Mouse (Mus musculus) thymus, adult 2 months (tissue): ENCODE measurements around the gene Lrp4. TPM values are rescaled to one million over a fixed set of nuclear protein-coding genes. Genes with fewer than 3 reads are reported as not detected.
A peak's percentile ranks its signal among the peaks of the same experiment; 100 is the strongest.

Experiments
- DNase-seq: peaks from one replicate; pipeline ENCODE4 v3.0.0; 2021
- H3K27ac ChIP-seq: fragments of 200-500 bp; 2 replicates; pipeline ENCODE4 v1.5.1; 2012; ENCODE audit warnings: low read length, control low read depth; ENCODE audit not compliant: control insufficient read depth, insufficient read depth
- H3K27me3 ChIP-seq: fragments of 200-500 bp; 2 replicates; pipeline ENCODE4 v1.6.1; 2012; ENCODE audit warnings: mild to moderate bottlenecking, low read length, moderate library complexity, mixed read lengths; ENCODE audit not compliant: control insufficient read depth, insufficient read depth
- H3K36me3 ChIP-seq: fragments of 200-500 bp; 2 replicates; pipeline ENCODE4 v1.6.1; 2012; ENCODE audit warnings: mild to moderate bottlenecking, low read length, moderate library complexity; ENCODE audit not compliant: control insufficient read depth, insufficient read depth
- H3K4me1 ChIP-seq: fragments of 200-500 bp; replicated peaks from 2 replicates; pipeline ENCODE4 v1.6.1; 2012; ENCODE audit warnings: low read length; ENCODE audit not compliant: control insufficient read depth, insufficient read depth
- H3K4me3 ChIP-seq: fragments of 200-500 bp; 2 replicates; pipeline ENCODE4 v1.5.1; 2012; ENCODE audit warnings: mild to moderate bottlenecking, low read length, control low read depth, moderate library complexity; ENCODE audit not compliant: control insufficient read depth, insufficient read depth
- CTCF ChIP-seq: fragments of 200-500 bp; IDR thresholded peaks from 2 replicates; pipeline ENCODE4 v1.5.1; 2012; ENCODE audit warnings: mild to moderate bottlenecking, control low read depth, low read length, moderate library complexity, borderline replicate concordance; ENCODE audit not compliant: control insufficient read depth, poor library complexity, insufficient read depth; ENCODE audit errors: extremely low read depth
- POLR2A ChIP-seq: fragments of 200-500 bp; IDR thresholded peaks from 2 replicates; pipeline ENCODE4 v1.6.1; 2012; ENCODE audit warnings: mild to moderate bottlenecking, low read length, control low read depth, moderate library complexity; ENCODE audit not compliant: control insufficient read depth, poor library complexity, insufficient read depth; ENCODE audit errors: extremely low read depth
- WGBS: fragments of 180-500 bp; shearing (Covaris S2); methylation state at CpG from one replicate; pipeline ENCODE4 v1.1.7; 2018; 5-methylcytosine and 5-hydroxymethylcytosine counted together
- polyA plus RNA-seq: library from polyadenylated mRNA; depleted of rRNA; stranded (reverse); fragments of >200 nt; gene quantifications from 2 replicates; pipeline ENCODE4 v1.2.3, GENCODE M21; 2012; rRNA removed

Lrp4 gene
- polyA plus RNA-seq, 1 experiment: 3.7 TPM

DNA sequence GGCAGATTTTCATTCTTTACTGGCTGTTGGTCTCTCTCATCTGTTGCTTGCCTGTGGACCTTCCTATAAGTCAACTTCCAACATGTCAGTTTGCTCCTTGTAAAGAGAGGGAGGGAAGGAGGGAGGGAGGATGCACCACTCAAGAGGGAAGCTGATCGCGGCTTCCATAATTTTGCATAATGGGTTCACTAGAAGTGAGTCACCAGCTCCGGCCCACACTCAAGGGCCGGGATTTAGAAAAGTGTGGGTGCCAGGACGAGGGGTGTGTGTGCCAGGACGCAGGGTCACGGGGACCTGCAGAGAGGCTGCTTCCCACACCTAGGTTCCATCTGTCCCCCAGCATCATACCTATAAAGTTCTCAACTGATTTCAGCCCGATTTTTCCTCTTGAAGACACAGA lies 50.8 kb downstream of the Lrp4 start:
- no peak overlapping the region for H3K27ac ChIP-seq
- TF ChIP-seq POLR2A (no peak), CTCF (no peak)
- no peaks in the 10 kb centered on the region for H3K4me1 ChIP-seq
- whole genome bisulfite sequencing: 94% methylated on average over 8 of the region's 8 CpGs
- no peak for DNase-seq
- no peaks in the 10 kb centered on the region for H3K27me3 ChIP-seq
- H3K4me3 ChIP-seq: no peak overlapping the region
- H3K36me3 ChIP-seq: no peaks in the 10 kb centered on the region

GRCm38 (mm10) chr2:91517186-91517585 lies 59.9 kb downstream of the Lrp4 start:
- H3K27me3 ChIP-seq: no peaks in the 10 kb centered on the region
- no peak for TF ChIP-seq POLR2A
- no peak for TF ChIP-seq CTCF
- no peak for DNase-seq
- WGBS: 87% methylated on average over 2 of the region's 2 CpGs
- no peak overlapping the region for H3K27ac ChIP-seq
- no peaks in the 10 kb centered on the region for H3K36me3 ChIP-seq
- no peaks in the 10 kb centered on the region for H3K4me1 ChIP-seq
- no peak overlapping the region for H3K4me3 ChIP-seq

- Histone ChIP-seq H3K27me3 (no peaks in the 10 kb centered on the region), H3K27ac (peak within 1 kb of the TSS; percentile 1; the same call in 1 of the 2 replicates), H3K4me1 (peaks cover 3% of the 10 kb centered on the region), H3K4me3 (peak within 1 kb of the TSS; percentile 74), H3K36me3 (no peaks in the 10 kb centered on the region)
- under 1% methylated on average over 64 of the region's 64 CpGs for WGBS
- 0 out of 2 replicates have a peak, but pooled peaks have one; percentile 30 for TF ChIP-seq POLR2A
- 0 out of 2 replicates have a peak, but pooled peaks have one; percentile 43 for TF ChIP-seq CTCF
- DNase-seq: peak; percentile 90
Measured at GRCm38 (mm10) chr2:91526294-91527146, 69.2 kb downstream of the Lrp4 start, which contains the start of gene Ckap5. TSS of gene Ckap5 (plus strand) at chr2:91526762.

DNA sequence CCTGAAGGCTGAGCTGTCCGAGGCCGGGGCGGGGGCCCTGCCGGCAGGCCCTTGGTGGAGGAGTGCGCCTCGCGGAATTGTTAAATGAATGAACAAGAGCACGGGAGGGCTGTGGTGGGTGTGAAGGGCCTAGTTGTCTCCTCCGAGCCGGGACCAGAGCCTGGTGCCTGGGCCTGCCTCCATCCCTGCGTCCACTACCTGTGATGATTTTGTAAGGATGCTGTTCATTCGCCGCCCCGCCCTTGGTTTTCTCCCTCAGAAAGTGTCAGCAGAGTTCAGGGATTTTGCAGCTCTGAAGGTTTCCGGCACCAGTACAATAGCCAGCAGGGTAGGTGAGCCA lies 69.8 kb downstream of the Lrp4 start:
- peaks cover 3% of the 10 kb centered on the region for H3K4me1 ChIP-seq
- H3K36me3 ChIP-seq: no peaks in the 10 kb centered on the region
- TF ChIP-seq POLR2A: no peak
- H3K4me3 ChIP-seq: peak overlapping the region; percentile 74
- no peak for DNase-seq
- no peaks in the 10 kb centered on the region for H3K27me3 ChIP-seq
- under 1% methylated on average over 15 of the region's 15 CpGs for WGBS
- H3K27ac ChIP-seq: peak overlapping the region; percentile 1; the same call in 1 of the 2 replicates

DNA sequence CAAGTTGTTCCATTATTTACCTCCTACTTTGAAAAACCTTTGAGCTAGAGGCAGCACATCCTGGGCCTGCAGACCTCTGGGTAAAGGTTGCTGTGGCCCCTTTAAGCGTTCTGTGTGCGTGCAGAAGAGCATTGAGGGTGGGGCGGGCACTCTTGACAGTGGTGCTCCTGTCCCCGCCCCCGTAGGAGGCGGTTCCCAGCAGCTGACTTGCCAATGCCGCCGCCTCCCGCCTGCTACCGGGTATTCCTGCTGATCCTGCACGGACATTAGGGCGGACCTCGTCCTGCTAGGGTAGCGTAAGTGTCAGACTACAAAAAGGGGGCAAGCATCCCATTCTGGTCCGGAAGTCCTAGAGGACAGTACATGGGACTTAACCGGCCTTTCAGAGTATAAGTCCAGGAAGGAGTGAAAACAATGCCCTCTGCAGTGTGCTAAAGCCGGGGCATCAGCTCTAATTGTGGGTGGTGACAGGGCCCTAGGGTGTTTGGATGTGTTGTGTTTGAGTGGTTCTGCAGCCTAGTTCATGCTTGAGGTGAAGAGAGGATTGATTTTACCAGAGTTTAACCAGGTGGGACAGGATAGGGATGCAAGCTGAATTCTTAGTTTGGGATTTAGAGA lies 80.4 kb downstream of the Lrp4 start:
- peak overlapping the region; percentile 53 for H3K4me3 ChIP-seq
- 9% methylated on average over 17 of the region's 17 CpGs for whole genome bisulfite sequencing
- no peak for TF ChIP-seq POLR2A
- 0 out of 2 replicates have a peak, but pooled peaks have one; percentile 19 for TF ChIP-seq CTCF
- H3K4me1 ChIP-seq: 0 out of 2 replicates have a peak, but pooled peaks cover 2% of the 10 kb centered on the region
- no peak overlapping the region for H3K27ac ChIP-seq
- peak; percentile 85 for DNase-seq
- no peaks in the 10 kb centered on the region for H3K36me3 ChIP-seq
- no peaks in the 10 kb centered on the region for H3K27me3 ChIP-seq

Other genes starting within 250 kb of the Lrp4 start
- 51.2 and 65.7 TPM in 2 replicates for gene Ddb2, start 220.5 kb upstream of the Lrp4 start, polyA plus RNA-seq
- 5.6 and 14.9 TPM in 2 replicates for gene Pacsin3, start 201.6 kb upstream of the Lrp4 start, polyA plus RNA-seq
- 77.6 and 93.9 TPM in 2 replicates for gene Arfgap2, start 192.5 kb upstream of the Lrp4 start, polyA plus RNA-seq
- gene 1110051M20Rik, start 12.8 kb upstream of the Lrp4 start, polyA plus RNA-seq: 10.3 and 11.9 TPM in 2 replicates
- 20.9 and 24.0 TPM in 2 replicates for gene Ckap5, start 69.3 kb downstream of the Lrp4 start, polyA plus RNA-seq
- 0.62 and 5.1 TPM in 2 replicates for gene F2, start 178.9 kb downstream of the Lrp4 start, polyA plus RNA-seq
- 52.2 and 62.6 TPM in 2 replicates for gene Zfp408, start 192.3 kb downstream of the Lrp4 start, polyA plus RNA-seq
- 185 and 191 TPM in 2 replicates for gene Arhgap1, start 192.3 kb downstream of the Lrp4 start, polyA plus RNA-seq